Mouse (Mus musculus) neural tube, embryonic 13.5 days (tissue): Measurements from ENCODE around the gene Tspan32. TPM values are rescaled to one million over a fixed set of nuclear protein-coding genes. Genes with fewer than 3 reads are reported as not detected.

Source experiments
- ATAC-seq: fragments of 200-750 bp; cut with Nextera tagmentation; 2 replicates; pipeline ENCODE4 v1.8.0; 2017; ENCODE audit warnings: low read depth, mild to moderate bottlenecking, moderate TSS enrichment, moderate library complexity
- H3K27ac ChIP-seq: fragments of 300-500 bp; sonication (generic); replicated peaks from 2 replicates; pipeline ENCODE4 v1.5.1; 2015; ENCODE audit warnings: moderate library complexity, mild to moderate bottlenecking, inconsistent platforms
- H3K27me3 ChIP-seq: fragments of 300-500 bp; sonication (generic); 2 replicates; pipeline ENCODE4 v1.6.1; 2015; ENCODE audit warnings: mild to moderate bottlenecking, inconsistent platforms
- H3K36me3 ChIP-seq: fragments of 300-500 bp; sonication (generic); 2 replicates; pipeline ENCODE4 v1.6.1; 2015; ENCODE audit warnings: mild to moderate bottlenecking, inconsistent platforms
- H3K4me1 ChIP-seq: fragments of 300-500 bp; sonication (generic); replicated peaks from 2 replicates; pipeline ENCODE4 v1.6.1; 2015; ENCODE audit warnings: inconsistent platforms
- H3K4me2 ChIP-seq: fragments of 300-500 bp; sonication (generic); 2 replicates; pipeline ENCODE4 v1.6.1; 2015; ENCODE audit warnings: inconsistent platforms, mild to moderate bottlenecking, moderate library complexity
- H3K4me3 ChIP-seq: fragments of 300-500 bp; sonication (generic); 2 replicates; pipeline ENCODE4 v1.5.1; 2015; ENCODE audit warnings: mild to moderate bottlenecking, inconsistent platforms
- H3K9ac ChIP-seq: fragments of 300-500 bp; sonication (generic); 2 replicates; pipeline ENCODE4 v1.6.1; 2015; ENCODE audit warnings: moderate library complexity, mild to moderate bottlenecking, inconsistent platforms
- H3K9me3 ChIP-seq: fragments of 300-500 bp; sonication (generic); 2 replicates; pipeline ENCODE4 v1.6.1; 2016; ENCODE audit warnings: inconsistent platforms
- WGBS: fragments of 180-500 bp; shearing (Covaris S2); methylation state at CpG from one replicate; pipeline ENCODE4 v1.1.7; 2015; 5-methylcytosine and 5-hydroxymethylcytosine counted together
- polyA plus RNA-seq: library from polyadenylated mRNA; unstranded; fragments of >200 nt; fragmentation: Nextera tagmentation; extraction: Ambion mirVana; gene quantifications from 2 replicates; pipeline ENCODE4 v1.2.1, GENCODE M21; 2015

Tspan32 gene
- polyA plus RNA-seq = 0.36 and 0.85 TPM in 2 replicates

DNA sequence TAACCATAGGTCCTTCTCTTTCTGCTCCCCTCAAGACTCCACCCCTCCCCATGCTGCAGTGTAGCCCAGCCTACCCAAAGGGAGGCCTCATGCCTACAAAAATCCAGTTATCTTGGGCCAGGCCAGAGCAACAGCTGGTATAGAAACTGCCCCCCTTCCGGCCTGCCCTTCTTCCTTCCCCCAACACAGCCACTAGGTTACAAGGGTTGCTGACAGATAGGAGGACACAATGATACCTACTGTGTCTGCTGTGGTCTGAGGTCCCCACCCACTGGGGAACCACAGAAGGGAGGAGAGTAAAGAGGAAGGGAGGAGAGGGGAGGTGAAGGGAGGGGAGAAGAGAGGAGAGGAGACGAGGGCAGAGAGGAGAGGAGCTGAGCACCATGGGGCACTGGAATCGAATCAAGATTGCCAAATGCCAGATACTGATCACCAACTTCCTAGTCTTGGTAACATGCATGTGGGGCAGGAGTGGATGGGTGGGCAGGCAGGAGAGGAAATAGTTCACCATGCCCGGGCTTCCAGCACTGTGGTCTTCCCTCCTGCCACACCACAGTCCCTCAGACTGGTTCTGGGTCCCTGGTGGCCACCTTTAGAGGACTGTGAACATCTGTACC is at the start of gene Tspan32:
Gene Tspan32 (plus strand): TSS at position 320 of the 617 bp plus-strand sequence.
- Histone ChIP-seq H3K4me3 (no peak within 1 kb of the TSS), H3K27me3 (no peaks in the 10 kb centered on the region; the same call in 1 of the 2 replicates), H3K36me3 (no peaks in the 10 kb centered on the region), H3K4me1 (peaks cover 34% of the 10 kb centered on the region), H3K9me3 (no peaks in the 10 kb centered on the region), H3K4me2 (no peak within 1 kb of the TSS), H3K9ac (no peak within 1 kb of the TSS), H3K27ac (no peak within 1 kb of the TSS)
- WGBS = 74% methylated on average over 4 of the region's 4 CpGs
- no peak for ATAC-seq

DNA sequence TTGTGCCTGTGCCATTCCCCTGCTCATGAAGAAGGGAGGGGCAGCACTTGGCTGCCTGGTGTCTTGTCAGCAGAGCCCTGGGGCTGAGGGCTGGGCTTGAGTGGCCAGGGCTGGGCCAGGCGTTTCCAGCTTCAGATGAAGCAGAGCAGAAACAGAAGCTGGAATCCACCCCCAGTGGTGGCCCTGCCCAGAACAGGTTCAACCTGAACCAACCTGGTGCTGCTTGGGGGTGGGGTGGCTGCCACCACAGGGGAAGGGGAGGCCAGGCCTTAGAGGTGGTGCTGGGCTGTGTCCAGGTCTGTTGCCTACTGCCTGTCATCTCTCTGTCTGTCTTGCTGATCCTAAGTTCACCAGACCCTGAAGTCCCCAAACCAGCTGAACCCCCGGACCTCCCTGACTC is 48.8 kb upstream of the Tspan32 start:
- Histone ChIP-seq H3K27ac (no peak overlapping the region), H3K4me3 (no peak overlapping the region), H3K4me2 (no peak overlapping the region), H3K27me3 (no peaks in the 10 kb centered on the region), H3K4me1 (0 out of 2 replicates have a peak, but pooled peaks cover 8% of the 10 kb centered on the region), H3K9me3 (no peaks in the 10 kb centered on the region), H3K36me3 (no peaks in the 10 kb centered on the region), H3K9ac (no peak overlapping the region)
- no peak for ATAC-seq
- 80% methylated on average over 2 of the region's 2 CpGs for WGBS

DNA sequence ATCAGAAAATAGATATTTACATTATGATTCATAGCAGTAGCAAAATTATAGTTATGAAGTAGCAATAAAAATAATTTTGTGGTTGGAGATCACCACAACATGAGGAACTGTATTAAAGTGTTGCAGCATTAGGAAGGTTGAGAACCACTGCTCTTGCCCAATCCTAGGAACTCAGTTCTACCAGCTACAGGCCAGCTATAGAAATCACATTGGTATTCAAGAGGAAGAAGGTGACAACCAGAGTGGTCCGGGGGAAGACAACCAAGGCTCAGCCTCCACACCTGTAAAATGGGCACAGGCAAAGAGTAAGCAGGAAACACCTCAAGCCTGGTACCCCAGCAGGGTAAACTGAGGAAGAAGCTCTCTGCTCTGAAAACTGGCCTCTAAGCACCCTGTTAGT is 46.0 kb upstream of the Tspan32 start:
- Histone ChIP-seq H3K27ac (no peak overlapping the region), H3K36me3 (no peaks in the 10 kb centered on the region), H3K27me3 (peaks cover 6% of the 10 kb centered on the region), H3K9me3 (no peaks in the 10 kb centered on the region), H3K9ac (no peak overlapping the region), H3K4me2 (no peak overlapping the region), H3K4me1 (0 out of 2 replicates have a peak, but pooled peaks cover 9% of the 10 kb centered on the region), H3K4me3 (no peak overlapping the region)
- ATAC-seq = no peak
- 86% methylated on average over 1 of the region's 1 CpGs for WGBS

DNA sequence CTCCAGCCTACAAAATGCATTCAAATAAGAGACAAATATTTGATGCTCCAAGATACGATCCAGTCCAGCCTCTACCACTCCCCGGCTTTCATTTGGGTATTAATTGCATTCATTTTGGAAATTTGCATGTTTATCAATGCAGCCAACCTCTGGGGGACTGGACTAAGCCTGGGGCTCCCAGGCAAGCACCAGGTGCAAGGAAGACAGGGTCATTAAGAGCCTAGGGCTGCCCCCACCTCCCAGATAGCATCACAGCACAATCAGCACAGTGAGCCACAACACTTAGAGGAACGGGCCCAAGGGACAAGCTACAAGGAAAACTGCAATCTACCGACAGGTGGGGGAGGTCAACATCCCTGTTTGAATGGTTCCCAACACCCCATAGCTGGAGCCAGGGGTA is 45.1 kb upstream of the Tspan32 start:
- 45% methylated on average over 4 of the region's 4 CpGs for WGBS
- no peak overlapping the region for H3K4me2 ChIP-seq
- H3K36me3 ChIP-seq = no peaks in the 10 kb centered on the region
- H3K4me1 ChIP-seq = 0 out of 2 replicates have a peak, but pooled peaks cover 9% of the 10 kb centered on the region
- no peak overlapping the region for H3K4me3 ChIP-seq
- H3K27me3 ChIP-seq = peaks cover 14% of the 10 kb centered on the region
- ATAC-seq = no peak
- no peak overlapping the region for H3K27ac ChIP-seq
- H3K9me3 ChIP-seq = no peaks in the 10 kb centered on the region
- no peak overlapping the region for H3K9ac ChIP-seq

DNA sequence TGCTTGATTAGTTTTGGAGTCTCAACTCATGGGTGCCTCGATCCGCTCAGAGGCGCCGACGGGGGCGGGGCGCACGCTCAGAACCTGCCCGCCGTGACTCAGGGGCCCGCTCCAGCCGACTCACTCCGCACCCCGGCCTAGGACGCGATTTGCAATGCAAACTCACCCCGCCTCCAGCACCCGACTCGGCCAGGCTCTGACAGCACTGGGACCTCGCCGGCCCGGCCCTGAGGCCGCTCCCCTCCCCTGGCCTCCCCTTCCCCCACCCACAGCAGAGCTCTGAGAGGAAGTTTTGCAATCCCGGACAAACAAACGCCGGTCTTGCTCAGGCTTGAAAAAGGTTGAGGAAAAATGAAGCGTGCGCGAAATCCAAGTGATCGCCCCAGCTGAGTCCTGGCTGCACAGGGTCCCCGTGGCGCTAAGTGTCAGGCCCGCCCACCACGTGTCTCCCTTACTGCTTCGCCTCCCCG is 37.4 kb upstream of the Tspan32 start:
- Histone ChIP-seq H3K9me3 (no peaks in the 10 kb centered on the region), H3K4me2 (peak overlapping the region; percentile 88), H3K4me3 (peak overlapping the region; percentile 44), H3K27me3 (peaks cover 84% of the 10 kb centered on the region), H3K4me1 (peaks cover 25% of the 10 kb centered on the region), H3K27ac (no peak overlapping the region), H3K36me3 (no peaks in the 10 kb centered on the region), H3K9ac (peak overlapping the region; percentile 46)
- no peak for ATAC-seq
- under 1% methylated on average over 36 of the region's 36 CpGs for WGBS

DNA sequence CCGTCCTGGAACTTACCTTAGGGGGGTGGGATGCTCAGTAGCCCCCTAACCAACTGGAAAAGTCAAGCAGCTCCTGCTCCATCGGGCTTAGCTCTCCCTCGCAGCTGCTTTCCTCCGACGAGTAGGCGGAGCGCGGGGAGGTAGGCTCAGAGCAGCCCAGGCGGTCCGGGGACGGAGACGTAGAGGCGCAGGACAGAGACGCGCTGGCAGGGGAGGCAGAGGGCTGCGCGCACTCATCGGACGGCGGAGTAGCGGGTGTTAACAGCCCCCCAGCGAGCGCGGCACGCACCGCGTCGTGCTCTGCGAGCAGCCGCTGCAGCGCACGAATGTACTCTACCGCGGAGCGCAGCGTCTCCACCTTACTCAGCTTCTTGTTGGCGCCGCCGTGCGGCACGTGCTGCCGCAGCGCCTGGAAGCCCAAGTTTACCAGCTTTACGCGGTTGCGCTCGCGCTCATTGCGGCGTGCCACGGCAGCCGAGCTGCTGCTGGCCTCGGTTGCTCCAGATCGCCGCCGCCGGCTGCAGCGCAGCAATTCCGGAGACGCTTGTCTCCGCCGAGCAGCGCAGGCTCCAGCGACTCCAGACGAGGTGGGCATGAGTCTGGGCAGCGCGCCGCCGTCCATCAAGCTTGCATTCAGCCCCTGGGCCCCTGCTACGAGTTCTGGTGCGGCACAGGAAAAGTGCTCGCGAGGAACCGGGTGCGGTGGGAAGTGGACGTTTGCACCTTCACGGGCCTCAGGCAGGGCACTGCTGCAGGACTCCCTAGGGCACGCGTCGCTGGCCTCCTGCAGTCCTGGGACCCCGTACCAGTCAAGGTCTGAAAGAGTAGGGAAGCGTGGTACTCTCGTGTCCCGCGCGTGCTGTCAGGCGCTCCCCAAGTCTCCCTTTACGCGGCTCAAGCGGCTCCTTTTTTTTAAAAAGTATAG is 36.7 kb upstream of the Tspan32 start:
- no peaks in the 10 kb centered on the region for H3K36me3 ChIP-seq
- peaks cover 25% of the 10 kb centered on the region for H3K4me1 ChIP-seq
- under 1% methylated on average over 90 of the region's 90 CpGs for WGBS
- peak; percentile 88 for ATAC-seq
- H3K9me3 ChIP-seq = no peaks in the 10 kb centered on the region
- peaks cover 85% of the 10 kb centered on the region for H3K27me3 ChIP-seq
- peak overlapping the region; percentile 46 for H3K9ac ChIP-seq
- H3K27ac ChIP-seq = no peak overlapping the region
- peak overlapping the region; percentile 88 for H3K4me2 ChIP-seq
- peak overlapping the region; percentile 44 for H3K4me3 ChIP-seq

DNA sequence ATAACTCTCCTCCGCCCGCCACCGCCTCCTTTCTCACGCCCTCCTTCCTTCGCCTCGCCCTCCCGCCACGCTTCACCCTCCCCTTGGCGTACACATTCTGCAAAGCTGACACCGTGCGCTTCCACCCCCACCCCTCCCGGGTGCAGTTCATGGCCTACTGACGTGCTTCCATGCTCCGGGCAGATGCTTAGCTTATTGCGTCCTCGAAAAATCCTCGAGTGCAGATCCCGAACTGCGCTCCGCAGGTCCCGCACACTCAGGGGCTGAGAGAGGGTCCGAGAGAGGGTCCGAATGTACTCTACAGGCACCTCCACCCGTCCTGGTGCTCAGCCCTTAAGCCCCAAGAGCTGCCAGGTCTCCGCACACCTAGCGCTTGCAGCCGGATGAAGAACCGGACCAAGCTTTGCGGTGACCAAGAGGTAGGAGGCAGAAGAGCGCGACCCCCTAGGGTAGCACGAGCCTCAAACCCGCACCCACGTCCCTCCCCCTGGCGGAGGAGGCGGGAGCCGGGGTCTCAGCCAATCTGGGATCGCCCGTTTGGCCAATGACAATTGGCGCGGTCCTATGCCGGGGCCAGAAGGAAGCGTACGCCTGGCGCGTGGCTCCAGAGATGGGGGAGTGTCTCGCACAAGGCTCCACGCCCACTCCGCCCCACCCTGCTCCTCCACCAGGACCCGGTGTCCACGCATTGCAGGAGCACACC is 35.9 kb upstream of the Tspan32 start, which contains the start of gene Ascl2:
Gene Ascl2 (minus strand): TSS at position 456 of the 703 bp plus-strand sequence.
- WGBS = 1% methylated on average over 50 of the region's 51 CpGs
- H3K4me3 ChIP-seq = peak within 1 kb of the TSS; percentile 44
- no peaks in the 10 kb centered on the region for H3K9me3 ChIP-seq
- ATAC-seq = peak; percentile 60
- no peaks in the 10 kb centered on the region for H3K36me3 ChIP-seq
- peaks cover 25% of the 10 kb centered on the region for H3K4me1 ChIP-seq
- H3K27ac ChIP-seq = no peak within 1 kb of the TSS
- peak within 1 kb of the TSS; percentile 88 for H3K4me2 ChIP-seq
- peak within 1 kb of the TSS; percentile 46 for H3K9ac ChIP-seq
- H3K27me3 ChIP-seq = peaks cover 85% of the 10 kb centered on the region

DNA sequence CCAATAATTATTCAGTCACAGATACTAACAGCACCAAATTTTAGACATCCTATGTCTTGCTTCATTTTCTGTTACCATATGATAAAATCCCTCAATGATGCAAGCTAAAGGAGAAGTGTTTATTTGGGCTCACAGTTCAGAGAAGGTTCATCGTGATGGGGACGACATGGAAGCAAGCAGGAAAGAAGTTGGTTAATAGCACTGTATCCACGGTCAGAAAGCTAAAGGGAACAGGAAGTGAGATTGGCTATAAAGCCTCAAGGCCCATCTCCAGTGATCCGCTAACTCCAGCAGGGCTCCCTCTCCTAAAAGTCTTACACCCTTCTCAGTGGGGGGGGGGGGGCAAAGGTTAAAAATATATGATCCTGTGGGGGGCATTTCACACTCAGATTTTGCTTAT is 22.9 kb upstream of the Tspan32 start:
- H3K9ac ChIP-seq = no peak overlapping the region
- H3K9me3 ChIP-seq = no peaks in the 10 kb centered on the region
- H3K4me3 ChIP-seq = no peak overlapping the region
- peaks cover 2% of the 10 kb centered on the region; the same call in 1 of the 2 replicates for H3K27me3 ChIP-seq
- H3K4me2 ChIP-seq = no peak overlapping the region
- 79% methylated on average over 4 of the region's 4 CpGs for WGBS
- no peaks in the 10 kb centered on the region for H3K36me3 ChIP-seq
- H3K4me1 ChIP-seq = no peaks in the 10 kb centered on the region
- no peak overlapping the region for H3K27ac ChIP-seq
- no peak for ATAC-seq

DNA sequence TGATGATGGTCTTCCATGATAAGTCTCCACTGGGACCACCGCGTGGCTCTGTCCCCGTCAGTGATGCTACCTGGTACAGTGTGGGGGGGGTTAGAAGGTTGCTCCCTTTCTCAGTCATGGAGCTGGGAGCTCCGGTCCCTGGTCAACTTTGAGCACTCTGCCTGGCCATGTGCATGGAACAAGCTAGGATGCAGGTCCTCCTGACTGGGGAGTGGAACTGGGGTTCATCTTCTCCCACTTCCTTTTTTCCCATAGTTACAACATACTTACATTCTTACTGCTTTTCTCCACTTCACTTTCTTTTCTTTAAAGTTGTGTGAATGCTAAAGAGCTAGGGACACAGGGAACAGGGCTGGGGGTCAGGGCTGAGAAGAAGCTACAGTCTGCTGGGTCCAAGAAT is 19.7 kb upstream of the Tspan32 start:
- 86% methylated on average over 4 of the region's 4 CpGs for WGBS
- H3K9ac ChIP-seq = no peak overlapping the region
- H3K4me2 ChIP-seq = no peak overlapping the region
- H3K36me3 ChIP-seq = no peaks in the 10 kb centered on the region
- no peak overlapping the region for H3K27ac ChIP-seq
- no peaks in the 10 kb centered on the region for H3K9me3 ChIP-seq
- no peak for ATAC-seq
- H3K27me3 ChIP-seq = no peaks in the 10 kb centered on the region
- H3K4me3 ChIP-seq = no peak overlapping the region
- no peaks in the 10 kb centered on the region for H3K4me1 ChIP-seq

DNA sequence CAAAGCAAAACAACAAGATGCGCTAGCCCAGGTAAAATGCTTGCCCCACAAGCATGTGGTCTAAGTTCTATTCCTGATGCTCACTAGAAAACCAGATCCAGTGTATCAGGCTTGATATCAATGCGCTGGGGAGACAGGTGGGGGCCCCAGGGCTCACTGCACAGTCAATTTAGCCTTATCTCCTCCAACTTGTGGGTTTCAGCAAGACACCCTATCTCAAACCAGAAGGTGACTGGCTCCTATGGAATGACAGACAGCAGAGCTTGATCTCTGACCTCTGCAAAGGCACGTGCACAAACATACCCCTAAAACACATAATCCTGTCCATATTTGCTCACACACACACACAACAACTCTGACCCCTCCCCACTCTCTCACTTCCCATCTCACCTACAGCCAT is 17.1 kb upstream of the Tspan32 start:
- Histone ChIP-seq H3K36me3 (no peaks in the 10 kb centered on the region), H3K27me3 (no peaks in the 10 kb centered on the region), H3K9me3 (no peaks in the 10 kb centered on the region), H3K4me3 (no peak overlapping the region), H3K9ac (no peak overlapping the region), H3K27ac (no peak overlapping the region), H3K4me1 (no peaks in the 10 kb centered on the region), H3K4me2 (no peak overlapping the region)
- WGBS = 94% methylated on average over 3 of the region's 3 CpGs
- no peak for ATAC-seq

DNA sequence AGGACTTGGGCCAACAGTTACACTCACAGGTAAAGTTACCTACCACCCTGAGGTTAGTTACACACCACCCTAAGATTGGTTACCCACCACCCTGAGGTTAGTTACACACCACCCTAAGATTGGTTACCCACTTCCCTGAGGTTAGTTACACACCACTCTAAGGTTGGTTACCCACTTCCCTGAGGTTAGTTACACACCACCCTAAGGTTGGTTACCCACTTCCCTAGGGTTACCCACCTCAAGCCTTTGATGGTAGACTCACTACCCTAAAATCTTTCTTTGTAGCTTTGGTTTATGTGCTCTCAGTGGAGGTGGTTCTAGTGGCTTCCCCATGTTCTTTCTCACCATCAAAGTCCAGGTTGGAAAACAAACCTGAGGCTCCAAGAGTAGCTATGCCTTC is 9.8 kb upstream of the Tspan32 start:
- ATAC-seq = no peak
- Histone ChIP-seq H3K9me3 (no peaks in the 10 kb centered on the region), H3K9ac (no peak overlapping the region), H3K36me3 (no peaks in the 10 kb centered on the region), H3K4me2 (no peak overlapping the region), H3K4me1 (no peaks in the 10 kb centered on the region), H3K4me3 (no peak overlapping the region), H3K27me3 (no peaks in the 10 kb centered on the region), H3K27ac (no peak overlapping the region)
